Comparison of ENCODE assay signal across 9 mouse cellular contexts in genomic region chr7:19369823-19370425, GRCm38 (mm10). TPM values are rescaled to one million over a fixed set of nuclear protein-coding genes. Genes with fewer than 3 reads are reported as not detected.
DNase-seq lines count a peak whose midpoint lies in the region; ATAC-seq lines count a peak whose summit lies in the region.
"Had no signal": no experiment of that assay in that cellular context is flagged by ENCODE, and none has a peak within 500 bp of the region (broad histone marks: within the 10 kb centered on the region; RNA-seq: fewer than 3 reads in every experiment).

No protein-coding gene starts in this region.

- H3K36me3 ChIP-seq in embryonic facial prominence, embryonic 10.5 days (replicated peaks), result peaks cover 17% of the 10 kb centered on the region
- peaks cover 25% of the 10 kb centered on the region for H3K36me3 ChIP-seq in heart, embryonic 15.5 days
- no peaks in the 10 kb centered on the region for H3K36me3 ChIP-seq in lung, embryonic 16.5 days (ENCODE audit: control insufficient read depth, insufficient read depth, low read length)

- H3K27me3 ChIP-seq in embryonic facial prominence, embryonic 10.5 days (replicated peaks; ENCODE audit: low read depth, poor library complexity, severe bottlenecking), result peaks cover 27% of the 10 kb centered on the region
- peaks cover 8% of the 10 kb centered on the region; the same call in 1 of the 2 replicates for H3K27me3 ChIP-seq in heart, embryonic 15.5 days
- no peaks in the 10 kb centered on the region; the same call in 1 of the 2 replicates for H3K27me3 ChIP-seq in lung, embryonic 16.5 days (ENCODE audit: control insufficient read depth, insufficient read depth, low read depth, low read length)

- H3K4me2 ChIP-seq in heart, embryonic 15.5 days, result peak overlapping the region; percentile 62
- H3K4me2 ChIP-seq in lung, embryonic 16.5 days (ENCODE audit: low read depth, low read length), result peak overlapping the region; percentile 65

- H3K27ac ChIP-seq in embryonic facial prominence, embryonic 10.5 days (replicated peaks), result peak overlapping the region; percentile 63; the same call in 1 of the 2 replicates
- H3K27ac ChIP-seq in heart, embryonic 15.5 days, result no peak overlapping the region
- H3K27ac ChIP-seq in lung, embryonic 16.5 days (ENCODE audit: low read length), result no peak overlapping the region

- H3K4me1 ChIP-seq in embryonic facial prominence, embryonic 10.5 days, result peaks cover 12% of the 10 kb centered on the region
- peaks cover 10% of the 10 kb centered on the region for H3K4me1 ChIP-seq in heart, embryonic 15.5 days (replicated peaks)
- peaks cover 3% of the 10 kb centered on the region for H3K4me1 ChIP-seq in lung, embryonic 16.5 days (replicated peaks; ENCODE audit: control insufficient read depth, insufficient read depth, low read length)

- peak; percentile 73 for DNase-seq in CD4-positive helper T cell, adult 2 months (ENCODE audit: low read depth, low spot score)
- peak; percentile 66 for DNase-seq in adrenal gland, adult 2 months
- peak; percentile 81 for DNase-seq in embryonic facial prominence, embryonic 10.5 days (ENCODE audit: low spot score)
- DNase-seq in kidney, postnatal 10 days, result peak; percentile 78
- peak; percentile 83 for DNase-seq in retina, embryonic 14.5 days (ENCODE audit: low spot score)
- no peak for DNase-seq in c-Kit-positive CD71-positive TER-119-positive erythroid progenitor cells, embryonic 14.5 days (ENCODE audit: low spot score)

- WGBS in embryonic facial prominence, embryonic 10.5 days, result 12% methylated on average over 46 of the region's 46 CpGs
- 16% methylated on average over 46 of the region's 46 CpGs for WGBS in heart, embryonic 15.5 days
- 12% methylated on average over 46 of the region's 46 CpGs for WGBS in lung, embryonic 16.5 days

- H3K9me3 ChIP-seq in embryonic facial prominence, embryonic 10.5 days, result no peaks in the 10 kb centered on the region
- no peaks in the 10 kb centered on the region for H3K9me3 ChIP-seq in heart, embryonic 15.5 days (replicated peaks)
- no peaks in the 10 kb centered on the region for H3K9me3 ChIP-seq in lung, embryonic 16.5 days (ENCODE audit: control insufficient read depth, low read length)

- 0 out of 2 replicates have a peak, but pooled peaks have one; percentile 44 for ATAC-seq in heart, embryonic 15.5 days (replicated peaks; ENCODE audit: insufficient number of reproducible peaks, insufficient read depth, low FRiP score, low read depth)
- peak; percentile 61 for ATAC-seq in lung, embryonic 16.5 days (ENCODE audit: low read depth)

- peak overlapping the region; percentile 57 for H3K4me3 ChIP-seq in embryonic facial prominence, embryonic 10.5 days
- H3K4me3 ChIP-seq in heart, embryonic 15.5 days, result peak overlapping the region; percentile 42
- H3K4me3 ChIP-seq in lung, embryonic 16.5 days (ENCODE audit: low read length), result peak overlapping the region; percentile 36
- H3K4me3 ChIP-seq: erythroblast, embryonic 14.5 days had no signal

- H3K9ac ChIP-seq in heart, embryonic 15.5 days, result 0 out of 2 replicates have a peak overlapping the region, but pooled peaks have one; percentile 46
- peak overlapping the region; percentile 56 for H3K9ac ChIP-seq in lung, embryonic 16.5 days (ENCODE audit: low read length)

RNA-seq across cellular contexts. Expression of gene Ppp1r13l, which starts 10.4 kb away (rescaled TPM):
- 1 to 10 TPM; 6.5 to 8.3 TPM for total RNA-seq in adrenal gland, adult 2 months (2021)
- 16.9 and 20.2 TPM in 2 replicates for polyA plus RNA-seq in adrenal gland, adult 2 months (2012; rRNA removed)
- polyA plus RNA-seq in embryonic facial prominence, embryonic 10.5 days (2016; fragmentation: Nextera tagmentation; extraction: Ambion mirVana), result 6.9 and 7.1 TPM in 2 replicates
- polyA plus RNA-seq in heart, embryonic 15.5 days (2015; fragmentation: Nextera tagmentation; extraction: Ambion mirVana), result 13.5 and 14.4 TPM in 2 replicates
- 4.9 TPM in 2 replicates for polyA plus RNA-seq in lung, embryonic 16.5 days (2015; fragmentation: Nextera tagmentation; extraction: Ambion mirVana)

RNA-seq across cellular contexts. Expression of gene Cd3eap, which starts 10.6 kb away (rescaled TPM):
- 10 to 100 TPM; 13.2 to 13.3 TPM for total RNA-seq in adrenal gland, adult 2 months (2021)
- polyA plus RNA-seq in adrenal gland, adult 2 months (2012; rRNA removed), result 12.3 and 21.5 TPM in 2 replicates
- 26.8 and 28.9 TPM in 2 replicates for polyA plus RNA-seq in embryonic facial prominence, embryonic 10.5 days (2016; fragmentation: Nextera tagmentation; extraction: Ambion mirVana)
- 13.6 and 15.5 TPM in 2 replicates for polyA plus RNA-seq in heart, embryonic 15.5 days (2015; fragmentation: Nextera tagmentation; extraction: Ambion mirVana)
- 17.2 and 17.3 TPM in 2 replicates for polyA plus RNA-seq in lung, embryonic 16.5 days (2015; fragmentation: Nextera tagmentation; extraction: Ambion mirVana)

RNA-seq across cellular contexts. Expression of gene Ercc2, which starts 11.9 kb away (rescaled TPM):
- total RNA-seq in adrenal gland, adult 2 months (2021), result 10 to 100 TPM; 21.7 to 25.5 TPM
- 92.3 and 94.7 TPM in 2 replicates for polyA plus RNA-seq in adrenal gland, adult 2 months (2012; rRNA removed)
- polyA plus RNA-seq in embryonic facial prominence, embryonic 10.5 days (2016; fragmentation: Nextera tagmentation; extraction: Ambion mirVana), result 28.1 and 28.8 TPM in 2 replicates
- polyA plus RNA-seq in heart, embryonic 15.5 days (2015; fragmentation: Nextera tagmentation; extraction: Ambion mirVana), result 8.9 and 11.3 TPM in 2 replicates
- 15.9 and 17.4 TPM in 2 replicates for polyA plus RNA-seq in lung, embryonic 16.5 days (2015; fragmentation: Nextera tagmentation; extraction: Ambion mirVana)

RNA-seq across cellular contexts. Expression of gene Ercc1, which starts 25.3 kb away (rescaled TPM):
- 10 to 100 TPM; 36.5 to 40.8 TPM for total RNA-seq in adrenal gland, adult 2 months (2021)
- polyA plus RNA-seq in adrenal gland, adult 2 months (2012; rRNA removed), result 36.3 and 37.8 TPM in 2 replicates
- polyA plus RNA-seq in embryonic facial prominence, embryonic 10.5 days (2016; fragmentation: Nextera tagmentation; extraction: Ambion mirVana), result 102 and 107 TPM in 2 replicates
- polyA plus RNA-seq in heart, embryonic 15.5 days (2015; fragmentation: Nextera tagmentation; extraction: Ambion mirVana), result 59.8 and 60.3 TPM in 2 replicates
- polyA plus RNA-seq in lung, embryonic 16.5 days (2015; fragmentation: Nextera tagmentation; extraction: Ambion mirVana), result 79.9 and 82.5 TPM in 2 replicates

RNA-seq across cellular contexts. Expression of gene Klc3, which starts 34.0 kb away (rescaled TPM):
- total RNA-seq in adrenal gland, adult 2 months (2021), result 1 to 10 TPM in 1 of 2 experiments, under 1 TPM in 1; 0.98 to 5.2 TPM
- polyA plus RNA-seq in adrenal gland, adult 2 months (2012; rRNA removed), result 1.3 and 3.7 TPM in 2 replicates
- polyA plus RNA-seq in embryonic facial prominence, embryonic 10.5 days (2016; fragmentation: Nextera tagmentation; extraction: Ambion mirVana), result 7.9 and 8.8 TPM in 2 replicates
- 3.0 and 4.3 TPM in 2 replicates for polyA plus RNA-seq in heart, embryonic 15.5 days (2015; fragmentation: Nextera tagmentation; extraction: Ambion mirVana)
- polyA plus RNA-seq in lung, embryonic 16.5 days (2015; fragmentation: Nextera tagmentation; extraction: Ambion mirVana), result 17.5 and 19.7 TPM in 2 replicates
- polyA plus RNA-seq: erythroblast, embryonic 14.5 days had no signal
